Mouse (Mus musculus) lung, postnatal 0 days (tissue): Measurements from ENCODE around the gene Grik4.

Experiments used
- CTCF ChIP-seq: IDR thresholded peaks from 2 replicates; pipeline ENCODE4 v1.5.1; 2016; ENCODE audit warnings: antibody characterized with exemption, mild to moderate bottlenecking
- EP300 ChIP-seq: IDR thresholded peaks from 2 replicates; pipeline ENCODE4 v1.6.1; 2016; ENCODE audit warnings: antibody characterized with exemption, mild to moderate bottlenecking, control low read depth

DNA sequence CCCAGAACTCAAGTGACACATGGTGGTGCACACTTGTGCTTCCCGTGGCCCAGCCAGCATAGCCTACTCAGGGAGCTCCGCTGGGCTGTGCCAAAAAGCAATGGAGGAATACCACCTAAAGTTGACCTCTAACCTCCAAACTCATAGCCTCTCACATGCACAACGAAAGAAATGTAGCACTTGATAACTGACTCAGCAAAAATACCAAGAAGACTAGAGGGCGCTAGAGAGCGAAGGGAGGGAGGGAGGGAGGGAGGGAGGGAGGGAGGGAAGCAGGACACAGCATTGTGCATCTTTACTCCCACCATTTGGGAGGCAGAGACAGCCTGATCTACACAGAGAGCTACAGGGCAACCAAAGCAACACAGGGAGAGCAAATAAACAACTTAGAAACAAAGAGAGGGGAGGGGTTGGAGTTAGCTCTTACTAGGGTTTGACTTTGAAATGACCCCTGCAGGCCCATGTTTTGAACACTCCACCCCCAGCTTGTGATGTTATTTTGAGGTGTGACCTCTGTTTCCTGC, 185.5 kb downstream of the Grik4 start:
- TF ChIP-seq CTCF (peak; percentile 40), EP300 (no peak)
